Mouse (Mus musculus): ENCODE measurements around the gene Rap2a. TPM values are rescaled to one million over a fixed set of nuclear protein-coding genes. Genes with fewer than 3 reads are reported as not detected.

The Rap2a gene
- 8.3 and 9.7 TPM in 2 replicates for polyA plus RNA-seq (2015; fragmentation: Nextera tagmentation; extraction: Ambion mirVana)

GRCm38 (mm10) chr14:120477982-120478568 is at the start of gene Rap2a:
Rap2a (plus strand) TSS chr14:120478444.
- H3K27ac ChIP-seq (ENCODE audit: low read depth, low read length): peak within 1 kb of the TSS; percentile 98
- peaks cover 2% of the 10 kb centered on the region; the same call in 1 of the 2 replicates for H3K4me1 ChIP-seq (replicated peaks; ENCODE audit: control insufficient read depth, insufficient read depth, low read length)
- under 1% methylated on average over 78 of the region's 78 CpGs for WGBS
- no peaks in the 10 kb centered on the region for H3K36me3 ChIP-seq (ENCODE audit: control insufficient read depth, insufficient read depth)
- H3K9ac ChIP-seq (ENCODE audit: low read depth, low read length): peak within 1 kb of the TSS; percentile 86
- peak; percentile 91 for ATAC-seq
- H3K4me3 ChIP-seq (ENCODE audit: low read depth, low read length): peak within 1 kb of the TSS; percentile 82
- TF ChIP-seq CTCF (IDR thresholded peaks at IDR 0.05; ENCODE audit: low read depth): no peak
- H3K4me2 ChIP-seq (replicated peaks; ENCODE audit: low read depth): peak within 1 kb of the TSS; percentile 95
- no peaks in the 10 kb centered on the region for H3K27me3 ChIP-seq (replicated peaks; ENCODE audit: control insufficient read depth, insufficient read depth, low read length)
- no peaks in the 10 kb centered on the region for H3K9me3 ChIP-seq (ENCODE audit: control insufficient read depth)

- WGBS: 77% methylated on average over 5 of the region's 5 CpGs
- H3K36me3 ChIP-seq (ENCODE audit: control insufficient read depth, insufficient read depth): peaks cover 38% of the 10 kb centered on the region
- no peak for TF ChIP-seq CTCF (IDR thresholded peaks at IDR 0.05; ENCODE audit: low read depth)
- H3K4me3 ChIP-seq (ENCODE audit: low read depth, low read length): no peak overlapping the region
- no peaks in the 10 kb centered on the region for H3K27me3 ChIP-seq (replicated peaks; ENCODE audit: control insufficient read depth, insufficient read depth, low read length)
- H3K27ac ChIP-seq (ENCODE audit: low read depth, low read length): no peak overlapping the region
- H3K4me1 ChIP-seq (replicated peaks; ENCODE audit: control insufficient read depth, insufficient read depth, low read length): no peaks in the 10 kb centered on the region
- H3K9me3 ChIP-seq (ENCODE audit: control insufficient read depth): no peaks in the 10 kb centered on the region
- no peak for ATAC-seq
- no peak overlapping the region for H3K4me2 ChIP-seq (replicated peaks; ENCODE audit: low read depth)
- no peak overlapping the region for H3K9ac ChIP-seq (ENCODE audit: low read depth, low read length)
Measured at GRCm38 (mm10) chr14:120428497-120428896, 49.7 kb upstream of the Rap2a start.

GRCm38 (mm10) chr14:120432773-120433172 is 45.5 kb upstream of the Rap2a start:
- Histone ChIP-seq H3K4me2 (replicated peaks; ENCODE audit: low read depth) (no peak overlapping the region), H3K4me1 (replicated peaks; ENCODE audit: control insufficient read depth, insufficient read depth, low read length) (no peaks in the 10 kb centered on the region), H3K9ac (ENCODE audit: low read depth, low read length) (no peak overlapping the region), H3K36me3 (ENCODE audit: control insufficient read depth, insufficient read depth) (peaks cover 13% of the 10 kb centered on the region; the same call in 1 of the 2 replicates), H3K27ac (ENCODE audit: low read depth, low read length) (no peak overlapping the region), H3K4me3 (ENCODE audit: low read depth, low read length) (no peak overlapping the region), H3K27me3 (replicated peaks; ENCODE audit: control insufficient read depth, insufficient read depth, low read length) (no peaks in the 10 kb centered on the region), H3K9me3 (ENCODE audit: control insufficient read depth) (no peaks in the 10 kb centered on the region)
- peak; percentile 62 for TF ChIP-seq CTCF (IDR thresholded peaks at IDR 0.05; ENCODE audit: low read depth)
- no peak for ATAC-seq

- H3K27me3 ChIP-seq (replicated peaks; ENCODE audit: control insufficient read depth, insufficient read depth, low read length): no peaks in the 10 kb centered on the region
- H3K36me3 ChIP-seq (ENCODE audit: control insufficient read depth, insufficient read depth): peaks cover 11% of the 10 kb centered on the region; the same call in 1 of the 2 replicates
- no peak for TF ChIP-seq CTCF (IDR thresholded peaks at IDR 0.05; ENCODE audit: low read depth)
- WGBS: 81% methylated on average over 8 of the region's 8 CpGs
- no peak overlapping the region for H3K4me2 ChIP-seq (replicated peaks; ENCODE audit: low read depth)
- ATAC-seq: no peak
- no peak overlapping the region for H3K9ac ChIP-seq (ENCODE audit: low read depth, low read length)
- no peak overlapping the region for H3K27ac ChIP-seq (ENCODE audit: low read depth, low read length)
- no peak overlapping the region for H3K4me3 ChIP-seq (ENCODE audit: low read depth, low read length)
- H3K9me3 ChIP-seq (ENCODE audit: control insufficient read depth): no peaks in the 10 kb centered on the region
- no peaks in the 10 kb centered on the region for H3K4me1 ChIP-seq (replicated peaks; ENCODE audit: control insufficient read depth, insufficient read depth, low read length)
Measured at GRCm38 (mm10) chr14:120433931-120434398, 44.3 kb upstream of the Rap2a start.

- Histone ChIP-seq H3K36me3 (ENCODE audit: control insufficient read depth, insufficient read depth) (peaks cover 8% of the 10 kb centered on the region; the same call in 1 of the 2 replicates), H3K4me2 (replicated peaks; ENCODE audit: low read depth) (no peak overlapping the region), H3K4me3 (ENCODE audit: low read depth, low read length) (no peak overlapping the region), H3K4me1 (replicated peaks; ENCODE audit: control insufficient read depth, insufficient read depth, low read length) (no peaks in the 10 kb centered on the region), H3K27me3 (replicated peaks; ENCODE audit: control insufficient read depth, insufficient read depth, low read length) (no peaks in the 10 kb centered on the region), H3K9me3 (ENCODE audit: control insufficient read depth) (no peaks in the 10 kb centered on the region), H3K9ac (ENCODE audit: low read depth, low read length) (no peak overlapping the region), H3K27ac (ENCODE audit: low read depth, low read length) (no peak overlapping the region)
- TF ChIP-seq CTCF (IDR thresholded peaks at IDR 0.05; ENCODE audit: low read depth): no peak
- 65% methylated on average over 1 of the region's 1 CpGs for WGBS
- no peak for ATAC-seq
Measured at GRCm38 (mm10) chr14:120434831-120435230, 43.4 kb upstream of the Rap2a start.

- no peaks in the 10 kb centered on the region for H3K9me3 ChIP-seq (ENCODE audit: control insufficient read depth)
- ATAC-seq: no peak
- H3K4me3 ChIP-seq (ENCODE audit: low read depth, low read length): no peak overlapping the region
- no peak overlapping the region for H3K9ac ChIP-seq (ENCODE audit: low read depth, low read length)
- H3K27ac ChIP-seq (ENCODE audit: low read depth, low read length): no peak overlapping the region
- no peaks in the 10 kb centered on the region for H3K27me3 ChIP-seq (replicated peaks; ENCODE audit: control insufficient read depth, insufficient read depth, low read length)
- H3K36me3 ChIP-seq (ENCODE audit: control insufficient read depth, insufficient read depth): no peaks in the 10 kb centered on the region
- TF ChIP-seq CTCF (IDR thresholded peaks at IDR 0.05; ENCODE audit: low read depth): no peak
- H3K4me2 ChIP-seq (replicated peaks; ENCODE audit: low read depth): no peak overlapping the region
- no peaks in the 10 kb centered on the region for H3K4me1 ChIP-seq (replicated peaks; ENCODE audit: control insufficient read depth, insufficient read depth, low read length)
Measured at GRCm38 (mm10) chr14:120440716-120441115, 37.5 kb upstream of the Rap2a start.
